Mouse (Mus musculus) myocyte (in vitro differentiated cells): ENCODE results near the gene Stk33.

ENCODE experiments used
- CEBPB ChIP-seq: IDR thresholded peaks from 2 replicates; pipeline ENCODE4 v1.6.1; 2011; ENCODE audit warnings: mild to moderate bottlenecking, moderate library complexity; ENCODE audit not compliant: poor library complexity, insufficient read depth, severe bottlenecking
- E2F4 ChIP-seq: IDR thresholded peaks from one replicate; pipeline ENCODE4 v1.6.1; 2011; ENCODE audit warnings: mild to moderate bottlenecking, control low read depth, moderate library complexity; ENCODE audit not compliant: insufficient read depth
- MAX ChIP-seq: IDR thresholded peaks from one replicate; pipeline ENCODE4 v1.6.1; 2011; ENCODE audit warnings: low read depth, mild to moderate bottlenecking, control low read depth
- MYOD1 ChIP-seq, 3 experiments: IDR thresholded peaks; one replicate each; pipeline ENCODE4 v1.6.1; 2011; ENCODE audit warnings: control low read depth in 2 of 3, low read depth in 2 of 3, mild to moderate bottlenecking in 2 of 3, moderate library complexity in 1 of 3; ENCODE audit not compliant: insufficient read length in 2 of 3, control insufficient read depth in 1 of 3
- MYOG ChIP-seq, 3 experiments: IDR thresholded peaks; one replicate each; pipeline ENCODE4 v1.6.1; 2011; ENCODE audit warnings: control low read depth in 2 of 3, low read depth in 2 of 3, mild to moderate bottlenecking in 2 of 3; ENCODE audit not compliant: insufficient read length in 2 of 3, control insufficient read depth in 1 of 3, insufficient read depth in 1 of 3
- POLR2A ChIP-seq: IDR thresholded peaks from one replicate; pipeline ENCODE4 v1.6.1; 2011; ENCODE audit warnings: low read depth, mild to moderate bottlenecking, control low read depth, moderate library complexity; ENCODE audit not compliant: insufficient read length
- POLR2AphosphoS2 ChIP-seq: IDR thresholded peaks from one replicate; pipeline ENCODE4 v1.6.1; 2011; ENCODE audit warnings: low read depth, control low read depth; ENCODE audit not compliant: insufficient read length
- SRF ChIP-seq: IDR thresholded peaks from one replicate; pipeline ENCODE4 v1.6.1; 2011; ENCODE audit warnings: low read depth; ENCODE audit not compliant: control insufficient read depth, insufficient read length
- TCF12 ChIP-seq: IDR thresholded peaks from one replicate; pipeline ENCODE4 v1.6.1; 2011; ENCODE audit warnings: mild to moderate bottlenecking, control low read depth; ENCODE audit not compliant: poor library complexity, insufficient read depth, severe bottlenecking
- USF1 ChIP-seq: IDR thresholded peaks from one replicate; pipeline ENCODE4 v1.6.1; 2011; ENCODE audit warnings: low read depth, mild to moderate bottlenecking, control low read depth, moderate library complexity

DNA sequence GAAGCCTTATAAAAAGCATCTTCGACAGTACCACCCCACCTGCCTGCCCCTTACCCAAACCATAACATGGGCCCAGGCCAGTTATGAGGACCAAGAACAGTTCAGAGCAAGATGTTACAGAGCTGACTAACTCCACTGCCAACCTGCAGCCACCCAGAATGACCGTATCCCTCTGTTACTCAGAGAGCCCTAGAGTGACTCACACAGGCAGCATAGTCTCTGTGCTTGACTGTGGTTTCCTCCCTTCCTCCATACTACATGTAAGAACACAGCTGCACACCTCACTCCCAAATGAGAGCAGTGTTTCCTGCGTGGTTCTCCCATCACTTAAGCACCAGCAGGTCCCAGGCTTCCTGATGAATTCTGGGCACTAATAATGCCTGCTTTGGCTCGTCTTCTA is 31.8 kb upstream of the Stk33 start:
- TF ChIP-seq POLR2A = no peak
- no peak for TF ChIP-seq CEBPB
- no peak for TF ChIP-seq POLR2AphosphoS2
- no peak for TF ChIP-seq MAX
- no peak for TF ChIP-seq SRF
- TF ChIP-seq MYOG (IDR thresholded peaks at IDR 0.05; ENCODE audit: control insufficient read depth in 1 of 3, insufficient read depth in 1 of 3, insufficient read length in 2 of 3, low read depth in 2 of 3) = no peak
- TF ChIP-seq E2F4 = no peak
- no peak for TF ChIP-seq TCF12
- TF ChIP-seq USF1 = no peak
- TF ChIP-seq MYOD1 (IDR thresholded peaks at IDR 0.05; ENCODE audit: control insufficient read depth in 1 of 3, insufficient read length in 2 of 3, low read depth in 2 of 3) = no peak
